Mouse (Mus musculus): ENCODE data around the gene Spen.

DNA sequence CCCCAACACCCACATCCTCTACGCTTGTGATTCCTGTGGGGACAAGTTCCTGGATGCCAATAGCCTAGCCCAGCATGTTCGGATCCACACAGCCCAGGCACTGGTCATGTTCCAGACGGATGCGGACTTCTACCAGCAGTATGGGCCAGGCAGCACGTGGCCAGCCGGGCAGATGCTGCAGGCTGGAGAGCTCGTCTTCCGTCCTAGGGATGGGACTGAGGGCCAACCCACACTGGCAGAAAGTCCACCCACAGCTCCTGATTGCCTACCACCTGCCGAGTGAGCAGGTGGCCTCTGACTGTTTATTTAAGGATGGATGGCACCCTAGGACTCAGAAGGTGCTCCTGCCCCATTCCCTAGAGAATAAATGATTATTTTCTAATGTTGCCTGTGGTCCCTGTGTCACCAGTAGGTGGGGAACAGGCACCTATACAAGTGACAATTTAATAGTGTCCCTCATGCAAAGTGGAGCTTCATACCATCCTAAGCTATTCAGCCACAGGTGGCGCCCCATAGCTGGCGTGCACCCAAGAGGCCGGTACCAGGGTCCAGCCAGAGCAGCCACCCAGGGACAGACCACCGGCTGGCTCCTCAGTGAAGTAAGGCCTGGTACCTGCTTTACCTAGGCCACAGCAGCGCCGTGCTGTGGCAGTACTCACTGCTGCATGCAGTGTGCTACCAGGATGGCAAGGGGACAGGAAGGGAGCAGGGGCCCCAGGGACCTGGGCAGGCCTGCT lies 71.4 kb downstream of the Spen start:
- TF ChIP-seq E2F4 (IDR thresholded peaks at IDR 0.05; ENCODE audit: insufficient read depth), result no peak
- TF ChIP-seq TCF12 (IDR thresholded peaks at IDR 0.05; ENCODE audit: insufficient read depth, poor library complexity, severe bottlenecking), result no peak
- TF ChIP-seq POLR2A (IDR thresholded peaks at IDR 0.05; ENCODE audit: insufficient read length, low read depth), result no peak
- no peak for TF ChIP-seq SRF (IDR thresholded peaks at IDR 0.05; ENCODE audit: control insufficient read depth, insufficient read length, low read depth)
- TF ChIP-seq MYOD1 (IDR thresholded peaks at IDR 0.05; ENCODE audit: control insufficient read depth in 1 of 3, insufficient read length in 2 of 3, low read depth in 2 of 3), result peak in 2 of 3 experiments; percentile 16 to 21

Data from myocyte (in vitro differentiated cells).